Mouse (Mus musculus) splenic B cell, adult 2 months (primary cell): ENCODE data around the gene Slc6a21.

Source experiments
- DNase-seq: peaks from one replicate; pipeline ENCODE4 v3.0.0-alpha.2; 2011; ENCODE audit warnings: low read depth, low spot score
- H3K27me3 ChIP-seq: 2 replicates; pipeline ENCODE4 v1.6.1; 2012; ENCODE audit warnings: mild to moderate bottlenecking, low read length, moderate library complexity, mixed read lengths; ENCODE audit not compliant: control insufficient read depth, poor library complexity, insufficient read depth, severe bottlenecking
- H3K36me3 ChIP-seq: 2 replicates; pipeline ENCODE4 v1.6.1; 2012; ENCODE audit warnings: mild to moderate bottlenecking, low read length, moderate library complexity, mixed read lengths; ENCODE audit not compliant: control insufficient read depth, poor library complexity, insufficient read depth, severe bottlenecking

Gene Slc6a21

GRCm38 (mm10) chr7:45316536-45316935 lies 39.2 kb downstream of the Slc6a21 start:
- DNase-seq: no peak
- H3K36me3 ChIP-seq: no peaks in the 10 kb centered on the region
- H3K27me3 ChIP-seq: no peaks in the 10 kb centered on the region

GRCm38 (mm10) chr7:45322245-45322644 lies 44.9 kb downstream of the Slc6a21 start:
- Histone ChIP-seq H3K27me3 (no peaks in the 10 kb centered on the region), H3K36me3 (no peaks in the 10 kb centered on the region)
- no peak for DNase-seq

GRCm38 (mm10) chr7:45323069-45323468 lies 45.8 kb downstream of the Slc6a21 start:
- Histone ChIP-seq H3K36me3 (no peaks in the 10 kb centered on the region), H3K27me3 (no peaks in the 10 kb centered on the region)
- DNase-seq: no peak

- Histone ChIP-seq H3K27me3 (no peaks in the 10 kb centered on the region), H3K36me3 (no peaks in the 10 kb centered on the region)
- no peak for DNase-seq
These were observed 48.5 kb downstream of the Slc6a21 start for GRCm38 (mm10) chr7:45325800-45326199.

GRCm38 (mm10) chr7:45328841-45329475 lies 51.6 kb downstream of the Slc6a21 start:
- no peaks in the 10 kb centered on the region for H3K36me3 ChIP-seq
- DNase-seq: no peak
- H3K27me3 ChIP-seq: no peaks in the 10 kb centered on the region

- DNase-seq: no peak
- H3K36me3 ChIP-seq: no peaks in the 10 kb centered on the region
- H3K27me3 ChIP-seq: no peaks in the 10 kb centered on the region
These were observed 54.2 kb downstream of the Slc6a21 start for GRCm38 (mm10) chr7:45331502-45331901.

- Histone ChIP-seq H3K27me3 (no peaks in the 10 kb centered on the region), H3K36me3 (no peaks in the 10 kb centered on the region)
- peak; percentile 49 for DNase-seq
These were observed 55.5 kb downstream of the Slc6a21 start for GRCm38 (mm10) chr7:45332685-45333425.

- H3K36me3 ChIP-seq: no peaks in the 10 kb centered on the region
- DNase-seq: peak; percentile 85
- H3K27me3 ChIP-seq: no peaks in the 10 kb centered on the region
These were observed 56.2 kb downstream of the Slc6a21 start, which contains the start of gene Trpm4 for GRCm38 (mm10) chr7:45333431-45333982. TSS of gene Trpm4 (minus strand) at chr7:45333780.

- H3K36me3 ChIP-seq: no peaks in the 10 kb centered on the region
- no peak for DNase-seq
- H3K27me3 ChIP-seq: no peaks in the 10 kb centered on the region
These were observed 57.3 kb downstream of the Slc6a21 start for GRCm38 (mm10) chr7:45334605-45335004.

- no peaks in the 10 kb centered on the region for H3K36me3 ChIP-seq
- DNase-seq: no peak
- H3K27me3 ChIP-seq: no peaks in the 10 kb centered on the region
These were observed 57.7 kb downstream of the Slc6a21 start, which contains the start of gene Hrc for GRCm38 (mm10) chr7:45335056-45335455. TSS of gene Hrc (plus strand) at chr7:45335290.

GRCm38 (mm10) chr7:45336319-45336718 lies 59.0 kb downstream of the Slc6a21 start:
- Histone ChIP-seq H3K27me3 (no peaks in the 10 kb centered on the region), H3K36me3 (no peaks in the 10 kb centered on the region)
- no peak for DNase-seq

- H3K36me3 ChIP-seq: no peaks in the 10 kb centered on the region
- DNase-seq: no peak
- H3K27me3 ChIP-seq: no peaks in the 10 kb centered on the region
These were observed 60.2 kb downstream of the Slc6a21 start for GRCm38 (mm10) chr7:45337469-45337868.

GRCm38 (mm10) chr7:45338161-45338911 lies 61.0 kb downstream of the Slc6a21 start:
- Histone ChIP-seq H3K36me3 (no peaks in the 10 kb centered on the region), H3K27me3 (no peaks in the 10 kb centered on the region)
- peak; percentile 54 for DNase-seq
